Mouse (Mus musculus) adrenal gland, postnatal 25 days (tissue): ENCODE data around the gene Cbx7. TPM values are rescaled to one million over a fixed set of nuclear protein-coding genes. Genes with fewer than 3 reads are reported as not detected.
A peak's percentile ranks its signal among the peaks of the same experiment; 100 is the strongest.
"Not testable (repeated sequence)": the region's sequence is repeated elsewhere in the genome, so short reads cannot be mapped to it uniquely, and the experiment has no call there.

Experiments used
- DNase-seq: peaks from one replicate; pipeline ENCODE4 v3.0.0; 2021; ENCODE audit warnings: mixed read lengths
- total RNA-seq: library from RNA; stranded (reverse); gene quantifications from 2 replicates; pipeline ENCODE4 v1.2.3, GENCODE M21; 2021

Gene Cbx7
- total RNA-seq, 1 experiment from 2014 or later = 22.4 TPM

- DNase-seq = peak; percentile 66
These were observed 20.5 kb downstream of the Cbx7 start for GRCm38 (mm10) chr15:79950250-79951025.

- DNase-seq = no peak
These were observed 23.2 kb downstream of the Cbx7 start for GRCm38 (mm10) chr15:79947681-79948080.

GRCm38 (mm10) chr15:79946790-79947189, 24.1 kb downstream of the Cbx7 start:
- DNase-seq = peak; percentile 32

- DNase-seq = peak; percentile 93
These were observed 24.9 kb downstream of the Cbx7 start for GRCm38 (mm10) chr15:79946022-79946421.

GRCm38 (mm10) chr15:79944948-79945347, 26.0 kb downstream of the Cbx7 start:
- no peak for DNase-seq

- DNase-seq = no peak
These were observed 27.3 kb downstream of the Cbx7 start for GRCm38 (mm10) chr15:79943584-79943983.

GRCm38 (mm10) chr15:79942541-79942940, 28.4 kb downstream of the Cbx7 start:
- no peak for DNase-seq

- DNase-seq = peak; percentile 49
These were observed 30.0 kb downstream of the Cbx7 start for GRCm38 (mm10) chr15:79940932-79941331.

- no peak for DNase-seq
These were observed 31.0 kb downstream of the Cbx7 start for GRCm38 (mm10) chr15:79939913-79940312.

GRCm38 (mm10) chr15:79939501-79939900, 31.4 kb downstream of the Cbx7 start:
- not testable (repeated sequence) for DNase-seq

- no peak for DNase-seq
These were observed 31.9 kb downstream of the Cbx7 start for GRCm38 (mm10) chr15:79939020-79939419.

GRCm38 (mm10) chr15:79936374-79936751, 34.6 kb downstream of the Cbx7 start:
- DNase-seq = no peak

- no peak for DNase-seq
These were observed 35.1 kb downstream of the Cbx7 start for GRCm38 (mm10) chr15:79935654-79936373.

- DNase-seq = no peak
These were observed 36.1 kb downstream of the Cbx7 start for GRCm38 (mm10) chr15:79934776-79935175.

- DNase-seq = no peak
These were observed 37.0 kb downstream of the Cbx7 start for GRCm38 (mm10) chr15:79933670-79934514.

- no peak for DNase-seq
These were observed 37.8 kb downstream of the Cbx7 start for GRCm38 (mm10) chr15:79933052-79933669.

GRCm38 (mm10) chr15:79932323-79932987, 38.5 kb downstream of the Cbx7 start:
- DNase-seq = peak; percentile 92

GRCm38 (mm10) chr15:79931496-79932141, 39.3 kb downstream of the Cbx7 start:
- no peak for DNase-seq

- DNase-seq = no peak
These were observed 41.2 kb downstream of the Cbx7 start for GRCm38 (mm10) chr15:79929734-79930133.

- no peak for DNase-seq
These were observed 42.2 kb downstream of the Cbx7 start for GRCm38 (mm10) chr15:79928736-79929135.

- no peak for DNase-seq
These were observed 42.6 kb downstream of the Cbx7 start for GRCm38 (mm10) chr15:79928316-79928715.
